Mouse (Mus musculus) stomach, postnatal 0 days (tissue): ENCODE results near the gene Fam131c. TPM values are rescaled to one million over a fixed set of nuclear protein-coding genes. Genes with fewer than 3 reads are reported as not detected.
A peak's percentile ranks its signal among the peaks of the same experiment; 100 is the strongest.

Experiments
- ATAC-seq: fragments of 200-750 bp; cut with Nextera tagmentation; 2 replicates; pipeline ENCODE4 v1.8.0; 2017; ENCODE audit not compliant: low FRiP score, low TSS enrichment
- DNase-seq: peaks from one replicate; pipeline ENCODE4 v3.0.0-alpha.2; 2016; ENCODE audit warnings: low spot score
- H3K27ac ChIP-seq: fragments of 300-500 bp; sonication (generic); replicated peaks from 2 replicates; pipeline ENCODE4 v1.5.1; 2014; ENCODE audit warnings: mild to moderate bottlenecking, control low read depth
- H3K27me3 ChIP-seq: fragments of 300-500 bp; sonication (generic); 2 replicates; pipeline ENCODE4 v1.6.1; 2014; ENCODE audit warnings: low read length; ENCODE audit not compliant: control insufficient read depth, insufficient read depth
- H3K36me3 ChIP-seq: fragments of 300-500 bp; sonication (generic); 2 replicates; pipeline ENCODE4 v1.6.1; 2014; ENCODE audit warnings: low read length, mixed read lengths; ENCODE audit not compliant: control insufficient read depth, insufficient read depth
- H3K4me1 ChIP-seq: fragments of 300-500 bp; sonication (generic); replicated peaks from 2 replicates; pipeline ENCODE4 v1.6.1; 2014; ENCODE audit warnings: antibody characterized with exemption; ENCODE audit not compliant: control insufficient read depth, insufficient read depth
- H3K4me2 ChIP-seq: fragments of 300-500 bp; sonication (generic); replicated peaks from 2 replicates; pipeline ENCODE4 v1.6.1; 2014; ENCODE audit warnings: low read depth, mild to moderate bottlenecking, control low read depth, moderate library complexity
- H3K4me3 ChIP-seq: fragments of 300-500 bp; sonication (generic); 2 replicates; pipeline ENCODE4 v1.5.1; 2014; ENCODE audit warnings: low read depth, low read length, control low read depth
- H3K9ac ChIP-seq: fragments of 300-500 bp; sonication (generic); 2 replicates; pipeline ENCODE4 v1.6.1; 2014; ENCODE audit warnings: mild to moderate bottlenecking, low read length, control low read depth, mixed read lengths
- H3K9me3 ChIP-seq: fragments of 300-500 bp; sonication (generic); 2 replicates; pipeline ENCODE4 v1.6.1; 2016; ENCODE audit warnings: low read length; ENCODE audit not compliant: control insufficient read depth
- CTCF ChIP-seq: IDR thresholded peaks from 2 replicates; pipeline ENCODE4 v1.5.1; 2016; ENCODE audit warnings: antibody characterized with exemption, low read depth, mild to moderate bottlenecking, moderate library complexity
- EP300 ChIP-seq: optimal IDR thresholded peaks from 2 replicates; pipeline ENCODE3; 2016; ENCODE audit warnings: antibody characterized with exemption
- WGBS: fragments of 180-500 bp; shearing (Covaris S2); extraction: QIAGEN DNeasy Blood & Tissue Kit; methylation state at CpG from one replicate; pipeline ENCODE4 v1.1.7; 2014; 5-methylcytosine and 5-hydroxymethylcytosine counted together
- microRNA-seq: library from miRNA; unstranded; fragments of <30 nt; microRNA quantifications from one replicate; pipeline ENCODE4, GENCODE M21; 2016
- polyA plus RNA-seq: library from polyadenylated mRNA; unstranded; fragments of >200 nt; fragmentation: Nextera tagmentation; extraction: Ambion mirVana; gene quantifications from 2 replicates; pipeline ENCODE4 v1.2.1, GENCODE M21; 2015

The Fam131c gene
- polyA plus RNA-seq, 1 experiment from 2014 or later = 3.4 TPM

DNA sequence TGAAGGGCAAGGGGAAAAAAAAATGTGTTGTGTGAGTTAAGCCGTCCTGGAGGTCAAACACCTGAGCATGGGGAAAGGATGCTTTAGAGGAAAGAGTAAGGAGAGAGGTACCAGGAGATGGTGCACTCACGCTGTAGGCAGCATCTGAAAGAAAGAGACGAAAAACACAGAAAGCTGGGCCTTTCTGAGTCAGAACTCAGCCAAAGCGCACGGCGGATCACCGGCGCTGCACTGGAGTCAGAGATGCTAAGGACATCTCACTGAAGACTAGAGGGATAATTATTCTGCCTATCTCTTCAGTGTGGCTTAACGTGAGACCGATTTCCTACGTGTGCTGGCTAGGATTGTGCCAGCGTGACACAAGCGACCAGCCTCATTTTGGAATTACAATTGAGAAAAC lies 59.9 kb downstream of the Fam131c start:
- Histone ChIP-seq H3K27ac (no peak overlapping the region), H3K4me3 (no peak overlapping the region), H3K27me3 (no peaks in the 10 kb centered on the region), H3K4me2 (no peak overlapping the region), H3K36me3 (no peaks in the 10 kb centered on the region), H3K9ac (no peak overlapping the region), H3K9me3 (no peaks in the 10 kb centered on the region), H3K4me1 (peaks cover 2% of the 10 kb centered on the region; the same call in 1 of the 2 replicates)
- WGBS = 86% methylated on average over 13 of the region's 13 CpGs
- no peak for ATAC-seq
- DNase-seq = no peak
- no peak for TF ChIP-seq EP300

DNA sequence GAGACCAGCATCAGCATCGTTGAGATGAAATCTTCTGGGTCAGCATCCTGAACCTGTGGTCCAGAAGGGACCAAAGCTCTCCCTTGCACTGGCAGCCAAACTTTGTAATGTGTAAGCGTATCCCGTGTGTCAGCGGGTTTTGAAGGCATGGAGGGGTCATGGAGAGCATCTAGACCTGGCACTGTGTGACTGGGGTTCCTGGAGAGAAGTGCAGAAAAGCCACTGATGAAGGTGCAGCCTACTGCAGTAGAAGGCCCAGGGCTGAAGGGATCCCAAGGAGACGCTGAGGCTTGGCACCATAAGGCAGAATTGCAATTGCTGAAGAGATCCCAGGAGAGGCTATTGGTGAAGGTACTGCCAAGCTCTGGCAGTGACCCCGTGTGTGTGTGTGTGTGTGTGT lies 61.4 kb downstream of the Fam131c start:
- ATAC-seq = no peak

GRCm38 (mm10) chr4:141429847-141430246 lies 61.8 kb downstream of the Fam131c start:
- Histone ChIP-seq H3K9me3 (no peaks in the 10 kb centered on the region), H3K27ac (no peak overlapping the region), H3K9ac (no peak overlapping the region), H3K4me3 (no peak overlapping the region), H3K36me3 (no peaks in the 10 kb centered on the region), H3K27me3 (no peaks in the 10 kb centered on the region), H3K4me2 (no peak overlapping the region), H3K4me1 (peaks cover 2% of the 10 kb centered on the region; the same call in 1 of the 2 replicates)
- no peak for ATAC-seq
- DNase-seq = peak; percentile 61
- TF ChIP-seq EP300 (no peak), CTCF (peak; percentile 82)
- WGBS = 48% methylated on average over 9 of the region's 9 CpGs

More for the DNA sequence above, 61.4 kb downstream of the Fam131c start:
- DNase-seq = no peak
- Histone ChIP-seq H3K36me3 (no peaks in the 10 kb centered on the region), H3K9me3 (no peaks in the 10 kb centered on the region), H3K9ac (no peak overlapping the region), H3K27me3 (no peaks in the 10 kb centered on the region), H3K4me2 (no peak overlapping the region), H3K4me1 (peaks cover 2% of the 10 kb centered on the region; the same call in 1 of the 2 replicates), H3K4me3 (no peak overlapping the region), H3K27ac (no peak overlapping the region)
- no peak for TF ChIP-seq CTCF
- no peak for TF ChIP-seq EP300
- 84% methylated on average over 6 of the region's 6 CpGs for WGBS

- H3K4me2 ChIP-seq = no peak overlapping the region
- peaks cover 2% of the 10 kb centered on the region; the same call in 1 of the 2 replicates for H3K4me1 ChIP-seq
- no peak overlapping the region for H3K9ac ChIP-seq
- H3K4me3 ChIP-seq = no peak overlapping the region
- no peaks in the 10 kb centered on the region for H3K27me3 ChIP-seq
- H3K9me3 ChIP-seq = no peaks in the 10 kb centered on the region
- H3K36me3 ChIP-seq = no peaks in the 10 kb centered on the region
- WGBS = 43% methylated on average over 9 of the region's 9 CpGs
- ATAC-seq (no peak), DNase-seq (peak; percentile 78)
- H3K27ac ChIP-seq = no peak overlapping the region
- TF ChIP-seq CTCF (peak; percentile 94), EP300 (no peak)
Measured at GRCm38 (mm10) chr4:141430997-141431396, 63.0 kb downstream of the Fam131c start.

GRCm38 (mm10) chr4:141432666-141433065 lies 64.6 kb downstream of the Fam131c start:
- DNase-seq = no peak
- Histone ChIP-seq H3K4me3 (no peak overlapping the region), H3K9me3 (no peaks in the 10 kb centered on the region), H3K36me3 (no peaks in the 10 kb centered on the region), H3K4me2 (no peak overlapping the region), H3K9ac (no peak overlapping the region), H3K4me1 (no peaks in the 10 kb centered on the region), H3K27ac (no peak overlapping the region), H3K27me3 (no peaks in the 10 kb centered on the region)
- no peak for ATAC-seq
- WGBS = 50% methylated on average over 14 of the region's 14 CpGs
- TF ChIP-seq CTCF (no peak), EP300 (no peak)

GRCm38 (mm10) chr4:141433191-141433590 lies 65.2 kb downstream of the Fam131c start:
- H3K9ac ChIP-seq = no peak overlapping the region
- 84% methylated on average over 18 of the region's 18 CpGs for WGBS
- no peaks in the 10 kb centered on the region for H3K9me3 ChIP-seq
- no peak overlapping the region for H3K4me3 ChIP-seq
- no peaks in the 10 kb centered on the region for H3K36me3 ChIP-seq
- TF ChIP-seq EP300 (no peak), CTCF (no peak)
- no peaks in the 10 kb centered on the region for H3K4me1 ChIP-seq
- no peak for DNase-seq
- H3K4me2 ChIP-seq = no peak overlapping the region
- no peak for ATAC-seq
- H3K27ac ChIP-seq = no peak overlapping the region
- H3K27me3 ChIP-seq = no peaks in the 10 kb centered on the region

Small RNA genes within 50 kb of the gene (microRNA-seq; reads per million reads assigned to microRNA genes)
- gene Gm25690 = not detected

Other genes starting within 250 kb of the Fam131c start
- 28.6 and 29.6 TPM in 2 replicates for gene Szrd1, start 228.4 kb upstream of the Fam131c start, polyA plus RNA-seq
- 9.8 and 11.5 TPM in 2 replicates for gene Fbxo42, start 220.3 kb upstream of the Fam131c start, polyA plus RNA-seq
- gene Rsg1, start 154.3 kb upstream of the Fam131c start, polyA plus RNA-seq = 1.8 and 2.3 TPM in 2 replicates
- gene Arhgef19, start 128.7 kb upstream of the Fam131c start, polyA plus RNA-seq = 6.6 and 9.2 TPM in 2 replicates
- 3.9 and 4.9 TPM in 2 replicates for gene Epha2, start 67.0 kb upstream of the Fam131c start, polyA plus RNA-seq
- 0.08 TPM in 1 of 2 replicates, not detected in the other for gene Clcnka, start 30.5 kb downstream of the Fam131c start, polyA plus RNA-seq
- gene Clcnkb, start 47.8 kb downstream of the Fam131c start, polyA plus RNA-seq = not detected in 2 replicates
- 2.3 and 3.5 TPM in 2 replicates for gene Hspb7, start 52.6 kb downstream of the Fam131c start, polyA plus RNA-seq
- not detected in 2 replicates for gene Srarp, start 67.9 kb downstream of the Fam131c start, polyA plus RNA-seq
- gene Zbtb17, start 76.4 kb downstream of the Fam131c start, polyA plus RNA-seq = 13.3 and 16.8 TPM in 2 replicates
- gene Spen, start 170.4 kb downstream of the Fam131c start, polyA plus RNA-seq = 2.9 and 3.2 TPM in 2 replicates
- gene Fblim1, start 237.9 kb downstream of the Fam131c start, polyA plus RNA-seq = 45.1 and 49.2 TPM in 2 replicates